Mouse (Mus musculus): ENCODE results near the gene Rbm5.

GRCm38 (mm10) chr9:107744061-107744460 is 26.7 kb downstream of the Rbm5 start:
- no peak for TF ChIP-seq CTCF (IDR thresholded peaks at IDR 0.05; ENCODE audit: control insufficient read depth, insufficient read depth, low read length)
- TF ChIP-seq POLR2A (IDR thresholded peaks at IDR 0.05; ENCODE audit: borderline replicate concordance, control insufficient read depth, low read depth, low read length): no peak

Data from bone marrow, adult 2 months (tissue).